Mouse (Mus musculus): ENCODE data around the gene Il4i1. TPM values are rescaled to one million over a fixed set of nuclear protein-coding genes. Genes with fewer than 3 reads are reported as not detected.

The Il4i1 gene
- total RNA-seq, 2 experiments from 2014 or later: 1.9 to 2.4 TPM

DNA sequence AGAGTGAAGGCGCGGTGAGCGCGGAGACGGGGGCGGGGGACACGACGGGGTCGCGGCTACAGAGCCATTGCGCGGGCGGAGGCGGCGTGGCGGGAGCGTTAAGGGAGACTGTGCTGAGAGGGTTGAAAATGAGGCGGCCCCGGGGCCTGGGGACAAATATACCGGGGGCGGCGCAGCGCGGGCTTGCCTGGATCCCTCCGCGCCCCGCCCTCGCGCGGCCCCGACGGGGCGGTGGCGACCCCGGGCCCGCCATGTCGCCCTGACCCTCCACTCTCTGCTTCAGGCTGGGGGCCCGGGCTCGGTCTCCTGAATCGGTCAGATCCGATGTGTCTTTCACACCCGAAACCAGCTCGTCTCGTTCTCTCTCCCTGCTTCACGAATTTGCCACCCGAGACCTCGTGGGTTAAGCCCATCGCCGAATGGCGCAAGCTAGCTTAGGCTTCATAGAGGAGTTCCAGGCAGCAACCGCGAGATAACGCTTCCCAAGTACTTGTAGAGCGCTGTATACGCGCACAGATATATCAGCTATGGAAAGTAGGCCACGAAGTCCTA lies 359 bp downstream of the Il4i1 start, which contains the start of gene Atf5:
Gene Atf5 (minus strand): TSS at position 189 of the 552 bp plus-strand sequence.
- intact Hi-C loops (cut with DNase I): no loop called here
- peak; percentile 47 to 49 for DNase-seq (ENCODE audit: low spot score in 2 of 2)

DNA sequence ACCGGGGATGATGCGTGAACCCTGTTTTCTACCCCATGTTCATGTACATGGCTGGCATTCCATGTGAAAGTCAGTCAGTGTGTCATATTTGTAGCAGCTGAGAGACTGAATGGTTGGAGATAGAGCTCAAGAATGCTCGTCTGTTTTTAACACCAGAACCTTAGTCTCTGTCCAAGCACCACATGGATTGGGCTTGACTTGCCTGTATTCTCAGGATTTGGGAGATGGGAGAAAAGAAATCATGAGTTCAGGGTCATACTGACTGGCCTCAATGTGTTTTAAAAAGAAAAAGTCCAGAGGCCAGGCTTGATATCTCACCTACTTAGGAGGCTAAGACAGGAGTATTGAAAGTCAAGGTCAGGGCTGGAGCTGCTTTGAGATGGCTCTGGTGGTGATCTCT lies 1.3 kb downstream of the Il4i1 start:
- intact Hi-C loops (cut with DNase I): no loop called here
- DNase-seq (ENCODE audit: low spot score in 2 of 2): no peak

DNA sequence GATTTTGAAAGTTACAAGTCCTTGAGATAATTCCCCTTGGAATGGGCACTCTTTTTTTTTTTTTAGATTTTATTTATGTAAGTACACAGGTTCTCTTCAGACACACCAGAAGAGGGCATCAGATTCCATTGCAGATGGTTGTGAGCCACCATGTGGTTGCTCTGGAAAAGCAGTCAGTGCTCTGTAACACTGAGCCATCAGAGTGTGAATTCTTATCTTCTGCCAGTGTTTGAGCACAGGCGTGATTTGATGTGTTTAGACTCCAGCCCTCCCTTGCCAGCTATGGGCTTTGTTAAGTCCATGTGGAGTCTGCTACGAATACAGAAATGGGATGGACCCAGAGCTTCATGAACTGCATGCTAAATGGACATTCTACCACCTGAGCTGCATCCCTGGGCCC lies 2.0 kb downstream of the Il4i1 start:
- peak in 1 of 2 experiments; percentile 51 for DNase-seq (ENCODE audit: low spot score in 2 of 2)
- intact Hi-C loops (cut with DNase I): no loop called here

DNA sequence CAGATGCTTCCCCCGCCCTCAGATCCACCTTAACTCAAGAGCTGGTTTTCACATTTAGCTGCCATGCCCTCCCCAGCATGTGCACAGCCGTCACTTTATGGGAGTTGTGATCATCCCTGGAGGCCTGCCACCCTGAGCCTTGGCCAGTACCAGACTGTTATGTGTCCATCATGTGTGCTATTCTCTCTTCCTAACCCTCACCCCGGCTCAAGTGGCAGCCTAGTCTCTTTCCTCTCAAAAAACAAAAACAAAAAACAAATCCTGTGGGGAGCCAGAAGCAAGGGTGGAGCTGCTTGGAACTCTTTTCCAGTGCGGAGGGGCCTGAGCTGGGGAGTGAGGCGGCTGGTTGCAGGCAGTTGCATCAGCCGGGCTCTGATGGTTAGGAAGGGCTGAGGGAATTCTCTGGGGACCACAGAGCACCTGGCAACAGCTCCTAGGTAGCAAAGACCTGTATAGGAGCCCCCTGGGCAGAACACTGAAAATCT lies 2.6 kb downstream of the Il4i1 start:
- DNase-seq (ENCODE audit: low spot score in 2 of 2): peak in 1 of 2 experiments; percentile 30
- intact Hi-C loops (cut with DNase I): no loop called here

DNA sequence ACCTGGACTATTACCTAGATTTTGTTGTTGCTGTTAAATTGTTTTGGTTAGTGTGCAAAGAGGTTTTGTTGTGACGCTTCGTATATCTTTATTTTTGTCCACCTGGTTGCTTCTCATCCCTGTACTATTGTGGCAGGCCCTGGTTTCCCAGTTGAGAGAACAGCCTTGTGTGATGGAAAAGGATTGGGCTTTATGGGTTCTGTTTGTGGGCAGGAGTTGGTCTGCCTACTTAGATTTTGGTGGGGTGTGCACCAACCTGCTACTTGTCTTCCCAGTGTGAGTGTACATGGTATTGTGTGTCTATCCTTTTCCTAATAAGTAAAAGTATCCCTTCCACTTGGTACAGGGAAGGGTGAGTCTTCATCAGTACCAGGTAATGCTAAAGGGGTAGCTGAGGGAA lies 3.2 kb downstream of the Il4i1 start:
- intact Hi-C loops (cut with DNase I): no loop called here

DNA sequence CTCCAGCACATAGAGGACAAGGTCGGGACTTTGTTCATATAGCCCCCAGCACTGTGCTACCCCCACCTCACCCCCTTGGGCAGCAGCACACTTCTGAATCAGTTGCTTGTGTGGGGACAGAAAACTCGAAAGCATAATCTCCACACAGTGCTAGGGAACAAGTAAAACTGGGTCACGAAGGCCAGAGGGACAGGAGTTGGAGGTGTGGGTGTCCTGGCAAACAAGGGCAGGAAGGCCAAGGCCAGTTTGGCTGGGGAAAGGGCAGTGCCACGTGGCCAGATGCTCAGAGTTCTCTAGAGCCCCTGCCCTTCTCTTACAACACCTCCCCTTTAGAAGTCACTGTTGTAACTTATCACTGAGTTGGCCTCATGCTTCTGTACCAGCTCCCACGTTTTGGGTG lies 3.7 kb downstream of the Il4i1 start:
- intact Hi-C loops (cut with DNase I): no loop called here
- DNase-seq (ENCODE audit: low spot score in 2 of 2): no peak

More for the DNA sequence above, 3.2 kb downstream of the Il4i1 start:
- DNase-seq (ENCODE audit: low spot score in 2 of 2): peak in 1 of 2 experiments; percentile 2

DNA sequence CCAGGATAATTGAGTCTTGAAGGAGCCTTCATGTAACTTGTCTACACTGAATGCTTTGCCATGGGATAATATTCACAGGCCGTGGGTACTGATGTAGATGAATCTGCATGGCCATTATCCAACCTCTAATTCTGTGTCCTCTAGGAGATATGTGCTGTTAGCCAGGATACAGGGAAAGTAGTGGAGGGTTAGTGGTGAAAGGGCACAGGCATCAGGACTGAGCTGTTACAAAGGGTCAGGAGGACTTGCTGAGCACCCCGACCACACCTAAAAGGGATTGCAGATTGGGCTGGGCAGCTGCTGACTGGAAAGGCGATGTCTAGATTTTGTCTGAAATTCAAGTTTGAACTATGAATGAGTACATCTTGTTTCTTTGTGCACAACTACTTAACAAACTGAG lies 4.3 kb downstream of the Il4i1 start:
- intact Hi-C loops (cut with DNase I): no loop called here
- DNase-seq (ENCODE audit: low spot score in 2 of 2): no peak

DNA sequence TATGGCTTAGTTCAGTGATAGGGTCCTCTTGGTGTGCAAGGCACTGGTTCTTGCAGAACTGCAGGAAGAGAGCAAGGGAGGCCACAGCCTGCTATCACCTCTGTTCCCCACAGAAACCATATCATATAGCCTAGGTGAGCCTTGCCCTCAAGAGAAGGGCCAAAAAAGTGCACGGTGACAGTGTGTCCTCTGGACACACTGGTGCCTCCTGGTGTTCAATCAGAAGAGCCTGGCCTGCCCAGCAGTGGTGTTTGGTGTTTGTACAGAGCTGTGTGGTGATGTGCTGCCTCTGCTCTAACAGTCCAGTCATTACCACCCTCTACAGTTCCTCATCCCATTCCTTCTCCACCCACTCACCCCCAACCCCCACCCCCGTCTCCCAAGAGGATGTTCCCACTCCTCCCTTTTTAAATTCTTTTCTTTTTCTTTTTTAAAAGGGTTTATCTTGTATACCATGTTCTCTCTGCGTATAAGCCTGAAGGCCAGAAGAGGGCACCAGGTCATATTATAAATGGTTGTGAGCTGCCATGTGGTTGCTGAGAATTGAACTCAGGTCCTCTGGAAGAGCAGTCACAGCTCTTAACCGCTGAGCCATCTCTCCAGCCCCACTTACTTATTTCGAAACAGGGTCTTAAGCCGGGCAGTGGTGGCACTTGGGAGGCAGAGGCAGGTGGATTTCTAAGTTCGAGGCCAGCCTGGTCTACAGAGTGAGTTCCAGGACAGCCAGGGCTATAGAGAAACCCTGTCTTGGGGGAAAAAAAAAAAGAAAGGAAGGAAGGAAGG lies 5.7 kb downstream of the Il4i1 start:
- DNase-seq (ENCODE audit: low spot score in 2 of 2): no peak
- intact Hi-C loops (cut with DNase I): no loop called here

DNA sequence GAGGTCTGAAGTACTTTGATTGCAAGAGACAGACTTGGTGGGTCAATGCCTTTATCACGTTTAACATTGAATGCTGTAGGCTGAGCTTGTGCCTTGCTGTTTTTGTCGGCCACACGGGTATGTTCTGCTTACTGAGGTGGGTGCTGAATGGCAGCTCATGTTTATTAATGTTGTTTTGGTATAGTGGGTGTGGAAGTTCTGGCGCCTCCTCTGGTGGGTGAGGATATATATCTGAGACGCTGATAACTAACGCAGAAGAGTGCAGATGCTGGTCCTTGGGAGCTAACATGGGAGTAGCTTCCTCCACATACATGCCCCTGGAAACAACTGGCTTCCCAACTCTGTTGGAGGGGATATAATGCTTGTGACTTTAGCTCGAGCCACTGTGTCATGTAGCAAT lies 7.2 kb downstream of the Il4i1 start:
- intact Hi-C loops (cut with DNase I): no loop called here
- no peak for DNase-seq (ENCODE audit: low spot score in 2 of 2)

DNA sequence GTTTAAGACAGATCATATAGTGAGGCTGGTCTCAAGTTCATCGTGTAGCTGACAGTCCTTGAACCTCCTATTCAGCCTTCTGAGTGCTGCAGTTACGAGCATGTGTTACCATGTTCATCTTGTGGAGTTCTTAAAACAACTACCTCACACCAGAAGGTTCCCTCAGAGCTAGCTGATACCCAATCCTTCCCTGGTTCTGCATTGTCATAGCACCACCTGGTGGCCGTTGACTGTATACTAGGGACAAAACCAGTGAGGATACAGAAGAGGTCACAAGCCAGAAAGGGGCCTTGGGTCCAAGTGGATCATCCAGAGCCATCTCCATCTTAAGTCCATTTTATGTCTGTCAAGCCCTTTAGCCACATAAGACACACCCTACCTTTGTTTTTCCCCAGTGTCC lies 8.7 kb downstream of the Il4i1 start:
- DNase-seq (ENCODE audit: low spot score in 2 of 2): peak; percentile 78 to 87
- intact Hi-C loops (cut with DNase I): loop anchor here (1.0 kb wide), 1 partner anchor 101 kb away; no protein-coding TSS in a partner anchor

DNA sequence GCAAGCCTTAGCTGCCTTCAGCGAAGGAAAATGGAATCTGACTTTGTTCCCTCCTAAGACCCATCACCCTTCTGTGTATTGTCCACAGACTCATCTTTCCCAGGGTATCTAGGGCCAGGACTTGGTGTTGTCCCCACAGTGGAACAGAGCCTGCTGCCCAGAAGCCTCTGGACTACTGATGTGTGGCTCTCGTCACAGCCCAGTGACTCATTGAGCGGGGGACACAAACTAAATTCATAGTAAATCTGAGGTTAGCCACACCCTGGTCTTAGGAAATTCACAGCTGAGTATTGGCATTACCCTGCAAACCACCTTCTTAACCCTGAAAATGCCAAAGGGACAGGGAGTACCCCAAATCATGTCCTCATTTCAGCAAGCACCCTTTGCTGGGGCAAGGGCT lies 10.6 kb downstream of the Il4i1 start:
- no peak for DNase-seq (ENCODE audit: low spot score in 2 of 2)
- intact Hi-C loops (cut with DNase I): no loop called here

DNA sequence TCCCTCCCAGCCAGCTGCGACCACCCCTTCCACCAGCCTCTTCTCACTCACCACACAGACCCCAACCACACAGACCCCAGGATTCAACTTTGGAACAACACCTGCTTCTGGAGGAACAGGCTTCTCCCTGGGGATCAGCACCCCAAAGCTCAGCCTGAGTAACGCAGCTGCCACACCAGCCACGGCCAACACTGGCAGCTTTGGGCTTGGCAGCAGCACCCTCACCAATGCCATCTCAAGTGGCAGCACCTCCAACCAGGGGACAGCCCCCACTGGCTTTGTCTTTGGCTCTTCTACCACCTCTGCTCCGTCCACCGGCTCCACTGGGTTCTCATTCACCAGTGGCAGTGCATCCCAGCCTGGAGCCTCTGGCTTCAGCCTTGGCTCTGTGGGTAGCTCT lies 12.5 kb downstream of the Il4i1 start:
- DNase-seq (ENCODE audit: low spot score in 2 of 2): no peak
- intact Hi-C loops (cut with DNase I): no loop called here

DNA sequence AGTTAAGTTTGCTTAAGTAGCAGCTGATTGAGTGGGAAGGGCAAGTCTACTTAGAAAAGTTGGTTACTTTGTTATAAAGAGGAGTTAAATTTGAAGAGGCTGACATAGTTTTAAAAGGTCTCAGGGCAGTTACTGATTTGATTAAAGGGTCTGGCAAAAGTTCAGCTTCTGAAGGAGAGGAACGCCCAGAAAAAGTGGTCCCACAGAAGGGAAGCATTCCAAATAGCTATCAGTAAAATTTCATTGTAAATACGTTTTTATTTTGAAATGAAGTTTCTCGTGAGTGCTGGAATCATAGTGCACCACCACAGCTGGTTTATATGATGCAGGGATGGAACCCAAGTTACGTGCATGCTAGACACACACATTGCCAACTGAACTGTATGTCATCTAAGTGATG lies 16.6 kb downstream of the Il4i1 start:
- DNase-seq (ENCODE audit: low spot score in 2 of 2): no peak
- intact Hi-C loops (cut with DNase I): no loop called here

DNA sequence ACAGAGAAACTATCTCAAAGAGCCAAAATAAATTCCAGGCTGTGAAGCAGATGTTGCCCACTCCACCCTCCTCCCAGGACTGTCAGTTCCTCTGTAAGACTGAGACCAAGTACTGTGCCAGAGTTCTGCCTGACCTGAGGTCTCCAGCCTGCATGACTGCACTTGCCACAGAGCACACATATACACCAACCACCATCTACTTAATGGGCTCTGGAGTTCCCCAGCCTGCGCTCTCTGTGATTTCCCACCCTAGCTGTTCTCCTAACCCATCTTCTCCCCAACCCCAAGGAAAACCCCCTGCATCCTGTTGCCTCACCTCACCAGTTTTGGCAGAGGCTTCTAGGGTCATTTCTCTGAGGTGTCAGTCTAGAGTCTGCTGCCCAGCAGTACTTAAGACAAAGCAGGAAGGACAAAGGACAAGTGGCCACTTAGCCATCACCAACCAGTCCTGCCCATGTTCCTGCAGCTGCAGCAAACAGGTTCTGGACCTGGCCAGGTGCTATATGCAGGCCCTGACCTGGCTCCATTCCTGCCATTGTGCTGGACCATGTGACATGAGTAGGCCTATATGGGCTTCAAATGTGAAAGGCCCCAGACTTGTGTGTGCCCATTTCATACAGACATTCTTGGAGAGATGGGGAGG lies 19.3 kb downstream of the Il4i1 start:
- intact Hi-C loops (cut with DNase I): no loop called here
- DNase-seq (ENCODE audit: low spot score in 2 of 2): no peak

DNA sequence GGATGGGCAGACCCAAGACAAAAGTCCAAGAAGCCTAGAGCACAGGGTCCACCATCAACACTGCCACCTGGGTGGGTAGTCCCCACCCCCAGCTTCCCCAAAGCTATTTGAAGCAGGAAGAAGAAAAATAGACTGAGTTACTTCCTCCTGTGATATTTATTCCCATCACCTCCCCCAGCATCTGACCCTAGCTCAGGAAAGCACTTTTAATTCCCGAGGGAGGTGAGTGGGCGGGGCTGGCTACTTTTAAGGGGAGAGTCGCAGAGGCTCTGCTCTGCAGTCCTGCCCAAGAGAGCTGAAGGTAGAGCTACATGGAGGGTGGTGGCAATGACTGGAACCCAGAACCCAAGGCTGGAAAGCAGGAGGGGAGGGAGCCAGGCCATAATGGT lies 19.8 kb downstream of the Il4i1 start:
- intact Hi-C loops (cut with DNase I): no loop called here
- DNase-seq (ENCODE audit: low spot score in 2 of 2): no peak

DNA sequence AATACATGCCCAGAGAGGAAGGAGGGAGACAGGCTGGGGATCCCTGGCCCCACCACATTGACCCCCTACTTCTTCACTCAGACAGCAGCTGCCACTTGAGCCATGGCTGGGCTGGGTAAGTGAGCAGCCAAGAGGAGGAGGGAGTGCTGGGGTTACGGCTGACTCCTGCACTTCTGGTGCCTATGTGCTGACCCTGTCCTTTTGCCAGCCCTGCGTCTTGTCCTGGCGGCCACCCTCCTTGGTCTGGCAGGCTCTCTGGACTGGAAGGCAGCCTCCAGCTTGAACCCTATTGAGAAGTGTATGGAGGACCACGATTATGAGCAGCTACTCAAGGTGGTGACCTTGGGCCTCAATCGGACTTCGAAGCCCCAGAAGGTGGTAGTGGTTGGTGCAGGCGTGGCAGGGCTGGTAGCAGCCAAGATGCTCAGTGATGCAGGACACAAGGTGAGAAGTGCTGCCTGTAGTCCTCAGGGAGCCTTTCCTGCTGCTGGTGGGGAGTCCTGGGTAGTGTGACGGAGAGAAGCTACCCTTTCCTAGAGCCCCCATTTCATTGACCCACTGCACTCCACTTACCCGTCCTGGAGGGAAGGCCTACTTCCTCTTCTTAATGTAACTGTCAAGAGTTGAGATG lies 20.4 kb downstream of the Il4i1 start:
- intact Hi-C loops (cut with DNase I): no loop called here
- DNase-seq (ENCODE audit: low spot score in 2 of 2): no peak

DNA sequence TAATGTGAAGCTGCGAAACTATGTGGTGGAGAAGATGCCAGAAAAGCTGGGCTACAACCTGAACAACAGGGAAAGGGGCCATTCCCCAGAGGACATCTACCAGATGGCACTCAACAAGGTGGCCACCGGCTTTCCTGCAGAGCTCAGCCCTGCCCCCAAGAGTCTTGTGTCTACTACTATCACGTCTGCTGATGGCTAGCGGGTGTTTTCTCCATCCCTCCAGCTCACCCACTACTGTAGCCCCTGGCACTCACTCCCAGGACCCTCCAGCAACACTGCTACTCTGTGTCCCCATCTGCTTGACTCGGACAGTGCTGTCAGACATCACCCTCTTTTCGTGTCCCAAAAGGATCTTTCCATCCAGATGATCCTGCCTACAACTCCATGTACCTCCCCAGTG lies 21.9 kb downstream of the Il4i1 start:
- no peak for DNase-seq (ENCODE audit: low spot score in 2 of 2)
- intact Hi-C loops (cut with DNase I): no loop called here

DNA sequence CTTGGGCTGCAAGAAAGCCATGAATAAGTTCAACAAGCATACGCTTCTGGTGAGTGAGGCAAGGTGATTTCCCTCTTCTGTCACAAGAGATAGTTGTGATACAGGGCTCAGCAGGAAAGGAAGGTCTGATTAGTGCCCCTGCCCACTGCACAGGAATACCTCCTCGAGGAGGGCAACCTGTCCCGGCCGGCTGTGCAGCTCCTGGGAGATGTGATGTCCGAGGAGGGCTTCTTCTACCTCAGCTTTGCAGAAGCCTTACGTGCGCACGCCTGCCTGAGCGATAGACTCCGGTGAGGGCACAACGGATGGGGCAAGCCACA lies 22.9 kb downstream of the Il4i1 start:
- DNase-seq (ENCODE audit: low spot score in 2 of 2): no peak
- intact Hi-C loops (cut with DNase I): no loop called here

DNA sequence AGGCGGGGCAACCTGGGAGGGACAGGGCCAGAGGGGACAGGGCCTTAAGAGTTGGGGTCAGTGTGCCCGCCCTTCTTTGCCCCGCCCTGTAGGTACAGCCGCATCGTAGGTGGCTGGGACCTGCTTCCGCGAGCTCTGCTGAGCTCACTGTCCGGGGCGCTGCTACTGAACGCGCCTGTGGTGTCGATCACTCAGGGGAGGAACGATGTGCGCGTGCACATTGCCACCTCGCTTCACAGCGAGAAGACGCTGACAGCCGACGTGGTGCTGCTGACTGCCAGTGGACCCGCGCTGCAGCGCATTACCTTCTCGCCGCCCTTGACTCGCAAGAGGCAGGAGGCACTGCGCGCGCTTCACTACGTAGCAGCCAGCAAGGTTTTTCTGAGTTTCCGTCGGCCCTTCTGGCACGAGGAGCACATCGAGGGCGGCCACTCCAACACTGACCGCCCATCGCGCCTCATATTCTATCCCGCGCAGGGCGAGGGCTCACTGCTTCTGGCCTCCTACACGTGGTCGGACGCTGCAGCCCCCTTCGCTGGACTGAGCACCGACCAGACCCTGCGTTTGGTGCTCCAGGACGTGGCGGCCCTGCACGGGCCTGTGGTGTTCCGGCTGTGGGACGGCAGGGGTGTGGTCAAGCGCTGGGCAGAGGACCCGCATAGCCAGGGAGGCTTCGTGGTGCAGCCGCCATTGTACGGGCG lies 23.5 kb downstream of the Il4i1 start:
- intact Hi-C loops (cut with DNase I): no loop called here
- peak; percentile 62 to 65 for DNase-seq (ENCODE audit: low spot score in 2 of 2)

DNA sequence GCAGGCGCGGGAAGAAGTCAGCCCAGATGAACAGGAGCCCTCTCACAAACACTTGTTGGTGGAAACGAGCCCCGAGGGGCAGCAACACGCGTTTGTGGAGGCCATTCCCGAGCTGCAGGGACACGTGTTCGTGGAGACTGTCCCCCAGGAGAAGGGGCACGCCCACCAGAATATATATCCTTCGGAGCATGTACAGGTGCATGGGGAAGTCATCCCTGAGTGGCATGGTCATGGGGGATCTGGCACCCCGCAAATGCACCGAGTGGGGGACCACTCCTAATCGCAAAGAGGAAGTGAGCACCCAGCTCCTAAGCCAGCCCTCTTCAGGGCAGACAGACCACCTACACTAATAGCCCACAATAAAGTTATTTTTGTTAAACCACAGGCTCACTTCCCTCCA lies 24.2 kb downstream of the Il4i1 start:
- DNase-seq (ENCODE audit: low spot score in 2 of 2): no peak
- intact Hi-C loops (cut with DNase I): no loop called here
